Mouse (Mus musculus) thymus, adult 2 months (tissue): ENCODE measurements around the gene Fancg.

Experiments used
- CTCF ChIP-seq: fragments of 200-500 bp; IDR thresholded peaks from 2 replicates; pipeline ENCODE4 v1.5.1; 2012; ENCODE audit warnings: mild to moderate bottlenecking, control low read depth, low read length, moderate library complexity, borderline replicate concordance; ENCODE audit not compliant: control insufficient read depth, poor library complexity, insufficient read depth; ENCODE audit errors: extremely low read depth
- POLR2A ChIP-seq: fragments of 200-500 bp; IDR thresholded peaks from 2 replicates; pipeline ENCODE4 v1.6.1; 2012; ENCODE audit warnings: mild to moderate bottlenecking, low read length, control low read depth, moderate library complexity; ENCODE audit not compliant: control insufficient read depth, poor library complexity, insufficient read depth; ENCODE audit errors: extremely low read depth

GRCm38 (mm10) chr4:43019641-43020465 is 9.5 kb upstream of the Fancg start:
- TF ChIP-seq CTCF (no peak), POLR2A (no peak)
